ENCODE assay signal across 31 mouse cellular contexts in the genomic region with DNA sequence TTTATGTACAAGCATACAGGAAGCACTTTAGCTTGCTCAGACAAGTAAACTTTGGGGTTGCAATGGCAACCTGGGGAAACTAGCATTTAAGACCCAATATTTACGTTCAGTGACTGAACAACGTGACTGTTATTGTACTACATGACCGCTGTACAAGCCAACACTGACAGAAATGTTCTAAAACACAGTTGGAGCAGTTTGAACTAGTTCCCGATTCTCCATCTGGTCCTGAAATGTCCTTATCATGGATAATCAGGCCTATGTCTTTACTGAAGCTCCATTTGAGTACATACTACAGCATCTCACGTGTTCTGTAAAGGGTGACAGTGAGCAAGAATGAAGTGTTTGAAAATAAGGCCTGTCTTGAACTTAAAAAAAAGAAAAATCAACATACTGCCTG. TPM values are rescaled to one million over a fixed set of nuclear protein-coding genes. Genes with fewer than 3 reads are reported as not detected.
"Had no signal": no experiment of that assay in that cellular context is flagged by ENCODE, and none has a peak within 500 bp of the region (broad histone marks: within the 10 kb centered on the region; RNA-seq: fewer than 3 reads in every experiment).

No protein-coding gene starts in this region.

- H3K36me3 ChIP-seq: limb, embryonic 10.5 days; limb, embryonic 13.5 days; liver, embryonic 12.5 days; liver, embryonic 15.5 days; lung, embryonic 15.5 days; midbrain, embryonic 10.5 days; midbrain, embryonic 13.5 days; neural tube, embryonic 13.5 days; stomach, embryonic 15.5 days had no signal

- ATAC-seq: liver, embryonic 12.5 days; midbrain, embryonic 16.5 days had no signal

- H3K9me3 ChIP-seq: limb, embryonic 10.5 days; limb, embryonic 13.5 days; liver, embryonic 12.5 days; liver, embryonic 15.5 days; lung, embryonic 15.5 days; midbrain, embryonic 10.5 days; midbrain, embryonic 13.5 days; neural tube, embryonic 13.5 days; stomach, embryonic 15.5 days had no signal

- H3K4me3 ChIP-seq: left cerebral cortex, adult 2 months; limb, embryonic 10.5 days; limb, embryonic 13.5 days; liver, embryonic 12.5 days; liver, embryonic 15.5 days; lung, embryonic 15.5 days; megakaryocyte, embryonic 14.5 days; midbrain, embryonic 10.5 days; midbrain, embryonic 13.5 days; myocyte; neural tube, embryonic 13.5 days; stomach, embryonic 15.5 days had no signal

- H3K4me2 ChIP-seq: limb, embryonic 13.5 days; liver, embryonic 12.5 days; liver, embryonic 15.5 days; lung, embryonic 15.5 days; midbrain, embryonic 13.5 days; neural tube, embryonic 13.5 days; stomach, embryonic 15.5 days had no signal

- H3K27ac ChIP-seq: left cerebral cortex, adult 2 months; limb, embryonic 10.5 days; limb, embryonic 13.5 days; liver, embryonic 12.5 days; liver, embryonic 15.5 days; lung, embryonic 15.5 days; midbrain, embryonic 10.5 days; midbrain, embryonic 13.5 days; neural tube, embryonic 13.5 days; stomach, embryonic 15.5 days had no signal

- H3K27me3 ChIP-seq: limb, embryonic 13.5 days; liver, embryonic 12.5 days; liver, embryonic 15.5 days; lung, embryonic 15.5 days; megakaryocyte, embryonic 14.5 days; midbrain, embryonic 13.5 days; neural tube, embryonic 13.5 days; stomach, embryonic 15.5 days had no signal

- H3K4me1 ChIP-seq: limb, embryonic 10.5 days; limb, embryonic 13.5 days; liver, embryonic 12.5 days; liver, embryonic 15.5 days; lung, embryonic 15.5 days; megakaryocyte, embryonic 14.5 days; midbrain, embryonic 10.5 days; midbrain, embryonic 13.5 days; neural tube, embryonic 13.5 days; stomach, embryonic 15.5 days had no signal

- DNase-seq: kidney, adult 18-20 months; kidney, adult 9 months; kidney, postnatal 14 days; kidney, postnatal 4 days; liver; lung, adult 18-20 months; lung, postnatal 10 days; lung, postnatal 36 days; retina, postnatal 1 day; right cerebral cortex, postnatal 25 days; spleen, adult 18-20 months; thymus, postnatal 25 days had no signal

- H3K9ac ChIP-seq: limb, embryonic 13.5 days; liver, embryonic 12.5 days; liver, embryonic 15.5 days; lung, embryonic 15.5 days; midbrain, embryonic 13.5 days; neural tube, embryonic 13.5 days; stomach, embryonic 15.5 days had no signal

RNA-seq across cellular contexts. Expression of gene Olfr273, which starts 9.4 kb away (rescaled TPM):
- total RNA-seq: layer of hippocampus, postnatal 36 days; left cerebral cortex, adult 2 months; left cerebral cortex, postnatal 25 days; monocyte, adult 5-6 weeks; neutrophil, adult 5-6 weeks had no signal
- polyA plus RNA-seq: kidney, embryonic 16.5 days; limb, embryonic 10.5 days; limb, embryonic 13.5 days; liver, embryonic 12.5 days; liver, embryonic 15.5 days; lung, embryonic 15.5 days; midbrain, embryonic 10.5 days; midbrain, embryonic 13.5 days; midbrain, embryonic 16.5 days; myocyte; neural tube, embryonic 13.5 days; stomach, embryonic 15.5 days; thymus, postnatal 0 days had no signal

RNA-seq across cellular contexts. Expression of gene Olfr275, which starts 35.3 kb away (rescaled TPM):
- total RNA-seq: layer of hippocampus, postnatal 36 days; left cerebral cortex, adult 2 months; left cerebral cortex, postnatal 25 days; monocyte, adult 5-6 weeks; neutrophil, adult 5-6 weeks had no signal
- polyA plus RNA-seq: kidney, embryonic 16.5 days; limb, embryonic 10.5 days; limb, embryonic 13.5 days; liver, embryonic 12.5 days; liver, embryonic 15.5 days; lung, embryonic 15.5 days; midbrain, embryonic 10.5 days; midbrain, embryonic 13.5 days; midbrain, embryonic 16.5 days; myocyte; neural tube, embryonic 13.5 days; stomach, embryonic 15.5 days; thymus, postnatal 0 days had no signal
